Mouse (Mus musculus): ENCODE measurements around the gene Cda. TPM values are rescaled to one million over a fixed set of nuclear protein-coding genes. Genes with fewer than 3 reads are reported as not detected.

The Cda gene
- total RNA-seq, 2 experiments from 2014 or later = 3.3 to 4.1 TPM

GRCm38 (mm10) chr4:138318509-138319266 lies 49.1 kb downstream of the Cda start:
- intact Hi-C loops (cut with DNase I) = loop anchor here (2.0 kb wide), 1 partner anchor 108 kb away; no protein-coding TSS in a partner anchor
- peak in 1 of 2 experiments; percentile 66 for DNase-seq (ENCODE audit: low spot score in 2 of 2)

- DNase-seq (ENCODE audit: low spot score in 2 of 2) = no peak
- intact Hi-C loops (cut with DNase I) = no loop called here
These were observed 51.4 kb downstream of the Cda start for GRCm38 (mm10) chr4:138316369-138316768.

GRCm38 (mm10) chr4:138315781-138316180 lies 52.0 kb downstream of the Cda start:
- intact Hi-C loops (cut with DNase I) = no loop called here
- no peak for DNase-seq (ENCODE audit: low spot score in 2 of 2)

- DNase-seq (ENCODE audit: low spot score in 2 of 2) = no peak
- intact Hi-C loops (cut with DNase I) = no loop called here
These were observed 54.0 kb downstream of the Cda start for GRCm38 (mm10) chr4:138313795-138314194.

- intact Hi-C loops (cut with DNase I) = no loop called here
- DNase-seq (ENCODE audit: low spot score in 2 of 2) = no peak
These were observed 54.8 kb downstream of the Cda start for GRCm38 (mm10) chr4:138313021-138313420.

GRCm38 (mm10) chr4:138312105-138312504 lies 55.7 kb downstream of the Cda start:
- no peak for DNase-seq (ENCODE audit: low spot score in 2 of 2)
- intact Hi-C loops (cut with DNase I) = no loop called here

- intact Hi-C loops (cut with DNase I) = no loop called here
- DNase-seq (ENCODE audit: low spot score in 2 of 2) = no peak
These were observed 56.2 kb downstream of the Cda start for GRCm38 (mm10) chr4:138311595-138311994.

GRCm38 (mm10) chr4:138310311-138310910 lies 57.4 kb downstream of the Cda start:
- intact Hi-C loops (cut with DNase I) = no loop called here
- no peak for DNase-seq (ENCODE audit: low spot score in 2 of 2)

GRCm38 (mm10) chr4:138307739-138308138 lies 60.1 kb downstream of the Cda start:
- intact Hi-C loops (cut with DNase I) = no loop called here
- no peak for DNase-seq (ENCODE audit: low spot score in 2 of 2)

- intact Hi-C loops (cut with DNase I) = no loop called here
- no peak for DNase-seq (ENCODE audit: low spot score in 2 of 2)
These were observed 60.8 kb downstream of the Cda start for GRCm38 (mm10) chr4:138307025-138307424.

GRCm38 (mm10) chr4:138304340-138305104 lies 63.3 kb downstream of the Cda start, which contains the start of gene Ddost:
Gene Ddost (plus strand): TSS chr4:138304730.
- intact Hi-C loops (cut with DNase I) = no loop called here
- peak; percentile 99 to 100 for DNase-seq (ENCODE audit: low spot score in 2 of 2)

GRCm38 (mm10) chr4:138303742-138304141 lies 64.0 kb downstream of the Cda start:
- no peak for DNase-seq (ENCODE audit: low spot score in 2 of 2)
- intact Hi-C loops (cut with DNase I) = no loop called here

- no peak for DNase-seq (ENCODE audit: low spot score in 2 of 2)
- intact Hi-C loops (cut with DNase I) = no loop called here
These were observed 64.8 kb downstream of the Cda start for GRCm38 (mm10) chr4:138303011-138303410.

- intact Hi-C loops (cut with DNase I) = no loop called here
These were observed 66.5 kb downstream of the Cda start for GRCm38 (mm10) chr4:138301271-138301780.

GRCm38 (mm10) chr4:138293949-138294550 lies 73.7 kb downstream of the Cda start:
- intact Hi-C loops (cut with DNase I) = no loop called here
- DNase-seq (ENCODE audit: low spot score in 2 of 2) = no peak

More at GRCm38 (mm10) chr4:138301271-138301780, 66.5 kb downstream of the Cda start:
- DNase-seq (ENCODE audit: low spot score in 2 of 2) = no peak

GRCm38 (mm10) chr4:138293261-138293948 lies 74.4 kb downstream of the Cda start:
- peak in 1 of 2 experiments; percentile 41 for DNase-seq (ENCODE audit: low spot score in 2 of 2)
- intact Hi-C loops (cut with DNase I) = no loop called here

GRCm38 (mm10) chr4:138292028-138292427 lies 75.8 kb downstream of the Cda start:
- intact Hi-C loops (cut with DNase I) = no loop called here
- no peak for DNase-seq (ENCODE audit: low spot score in 2 of 2)

- intact Hi-C loops (cut with DNase I) = no loop called here
- no peak for DNase-seq (ENCODE audit: low spot score in 2 of 2)
These were observed 79.1 kb downstream of the Cda start for GRCm38 (mm10) chr4:138288691-138289090.

All from left cerebral cortex, postnatal 14 days (tissue).